Mouse (Mus musculus): ENCODE measurements around the gene Higd1c. TPM values are rescaled to one million over a fixed set of nuclear protein-coding genes. Genes with fewer than 3 reads are reported as not detected.
"Not testable (repeated sequence)": the region's sequence is repeated elsewhere in the genome, so short reads cannot be mapped to it uniquely, and the experiment has no call there.

Gene Higd1c
- polyA plus RNA-seq, 1 experiment from 2014 or later: 0.40 TPM

DNA sequence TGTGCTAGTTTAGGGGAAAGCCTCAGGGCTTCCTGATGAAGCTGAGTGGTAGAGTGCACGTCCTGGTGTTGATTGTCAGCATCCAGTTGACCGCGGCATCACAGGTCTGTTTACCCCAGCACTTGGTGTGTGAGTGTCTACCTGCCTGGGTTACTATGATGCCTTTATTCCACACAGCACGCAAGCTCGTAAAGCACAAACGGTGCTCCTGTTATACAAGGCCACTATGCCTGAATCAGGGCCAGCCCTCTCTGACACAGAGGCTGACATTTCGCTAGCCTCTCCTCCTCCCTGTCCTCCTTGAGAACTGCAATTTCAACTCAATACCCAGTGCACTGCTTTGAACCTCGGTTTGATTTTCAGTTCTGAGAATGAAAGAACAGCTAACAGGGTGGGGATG, 55.0 kb downstream of the Higd1c start:
- Histone ChIP-seq H3K36me3 (no peaks in the 10 kb centered on the region), H3K4me1 (replicated peaks) (peaks cover 27% of the 10 kb centered on the region), H3K9ac (no peak overlapping the region), H3K27me3 (replicated peaks) (no peaks in the 10 kb centered on the region), H3K9me3 (no peaks in the 10 kb centered on the region), H3K27ac (no peak overlapping the region), H3K4me2 (replicated peaks) (peak overlapping the region; percentile 26; the same call in 1 of the 2 replicates), H3K4me3 (replicated peaks) (no peak overlapping the region)
- ATAC-seq: no peak
- 69% methylated on average over 8 of the region's 8 CpGs for WGBS

DNA sequence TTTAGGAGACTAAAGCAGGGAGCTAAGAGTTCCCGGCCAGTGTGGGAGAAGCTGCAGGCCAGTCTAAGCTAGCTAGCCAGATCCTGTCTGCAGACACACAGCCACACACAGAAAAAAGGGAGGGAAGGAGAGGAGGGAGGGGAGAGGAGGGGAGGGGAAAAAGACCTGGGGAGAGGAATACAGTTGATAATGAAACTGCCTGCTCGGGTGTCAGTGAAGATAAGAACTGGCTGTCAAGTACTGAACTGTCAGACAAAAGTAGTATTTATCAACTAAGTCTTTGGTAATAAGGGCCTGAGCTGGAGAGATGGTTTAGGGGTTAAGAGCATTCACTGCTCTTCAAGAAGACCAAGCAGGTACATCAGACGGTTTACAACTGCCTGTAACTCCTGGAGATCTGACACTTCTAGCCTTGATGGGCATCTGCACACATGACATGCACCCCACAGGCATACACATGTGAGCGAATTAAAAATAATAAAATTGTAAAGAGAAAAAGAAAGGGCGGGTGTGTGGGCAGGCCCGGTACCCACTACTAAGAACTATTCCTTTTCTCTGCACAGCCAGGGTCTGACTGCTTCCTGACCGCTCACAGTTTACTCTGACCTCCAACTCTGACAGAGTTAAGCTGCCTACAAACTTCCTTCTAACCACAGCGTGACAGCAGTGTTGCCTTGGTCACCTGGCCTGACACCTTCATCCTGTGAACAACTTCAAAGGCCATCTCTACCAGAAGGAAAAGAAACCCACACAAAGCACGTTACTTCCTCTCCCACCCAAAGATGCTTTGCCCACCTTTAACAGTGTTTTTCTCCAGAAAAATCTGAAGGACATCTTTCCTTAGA, 55.8 kb downstream of the Higd1c start:
- 60% methylated on average over 9 of the region's 9 CpGs for WGBS
- Histone ChIP-seq H3K36me3 (no peaks in the 10 kb centered on the region), H3K27me3 (replicated peaks) (no peaks in the 10 kb centered on the region), H3K27ac (no peak overlapping the region), H3K4me2 (replicated peaks) (peak overlapping the region; percentile 26; the same call in 1 of the 2 replicates), H3K9me3 (no peaks in the 10 kb centered on the region), H3K4me3 (replicated peaks) (no peak overlapping the region), H3K4me1 (replicated peaks) (peaks cover 27% of the 10 kb centered on the region), H3K9ac (no peak overlapping the region)
- ATAC-seq: no peak

- Histone ChIP-seq H3K4me2 (replicated peaks) (peak overlapping the region; percentile 97), H3K9me3 (no peaks in the 10 kb centered on the region), H3K4me1 (replicated peaks) (peaks cover 27% of the 10 kb centered on the region), H3K36me3 (no peaks in the 10 kb centered on the region), H3K27me3 (replicated peaks) (no peaks in the 10 kb centered on the region), H3K27ac (peak overlapping the region; percentile 15; the same call in 1 of the 2 replicates), H3K9ac (0 out of 2 replicates have a peak overlapping the region, but pooled peaks have one; percentile 14), H3K4me3 (replicated peaks) (peak overlapping the region; percentile 84; the same call in 1 of the 2 replicates)
- ATAC-seq: no peak
- WGBS: 31% methylated on average over 8 of the region's 8 CpGs
These were observed 56.9 kb downstream of the Higd1c start for GRCm38 (mm10) chr15:100421059-100421757.

DNA sequence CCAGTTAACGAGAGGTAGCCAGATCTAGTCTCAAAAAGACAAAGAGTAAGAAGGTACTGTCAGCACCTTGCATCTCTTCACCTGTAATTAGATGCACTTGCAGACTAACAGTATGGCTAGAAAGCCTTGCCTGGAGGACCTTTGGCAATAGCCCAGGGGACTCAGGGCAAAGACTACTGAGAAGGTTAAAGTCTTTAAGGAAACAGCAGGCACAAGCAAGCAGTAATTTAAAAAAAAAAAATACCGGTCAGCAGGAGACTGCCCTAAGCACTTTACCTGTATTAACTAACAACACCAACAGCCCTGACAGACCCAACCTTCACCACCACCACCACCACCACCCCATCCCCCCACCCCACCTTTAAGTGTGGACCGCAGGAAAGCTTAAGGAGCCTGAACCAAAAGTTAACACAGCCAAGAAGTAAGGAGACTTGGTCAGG, 57.4 kb downstream of the Higd1c start, which contains the start of gene Gm5475:
Gm5475 (plus strand) TSS at position 390 of the 440 bp plus-strand sequence.
- ATAC-seq; H3K27me3 ChIP-seq (replicated peaks); H3K9me3 ChIP-seq; H3K36me3 ChIP-seq: not testable (repeated sequence)
- peak within 1 kb of the TSS; percentile 97 for H3K4me2 ChIP-seq (replicated peaks)
- peak within 1 kb of the TSS; percentile 85 for H3K9ac ChIP-seq
- H3K4me3 ChIP-seq (replicated peaks): peak within 1 kb of the TSS; percentile 84
- H3K27ac ChIP-seq: peak within 1 kb of the TSS; percentile 37
- WGBS: 31% methylated on average over 3 of the region's 3 CpGs
- peaks cover 27% of the 10 kb centered on the region for H3K4me1 ChIP-seq (replicated peaks)

- H3K27me3 ChIP-seq (replicated peaks): no peaks in the 10 kb centered on the region
- H3K27ac ChIP-seq: peak overlapping the region; percentile 2; the same call in 1 of the 2 replicates
- H3K9me3 ChIP-seq: no peaks in the 10 kb centered on the region
- no peaks in the 10 kb centered on the region for H3K36me3 ChIP-seq
- H3K4me2 ChIP-seq (replicated peaks): peak overlapping the region; percentile 97
- peak overlapping the region; percentile 84 for H3K4me3 ChIP-seq (replicated peaks)
- peak; percentile 52 for ATAC-seq
- under 1% methylated on average over 43 of the region's 44 CpGs for WGBS
- peaks cover 27% of the 10 kb centered on the region for H3K4me1 ChIP-seq (replicated peaks)
- H3K9ac ChIP-seq: peak overlapping the region; percentile 85
These were observed 58.1 kb downstream of the Higd1c start for GRCm38 (mm10) chr15:100422476-100422875.

- WGBS: under 1% methylated on average over 62 of the region's 65 CpGs
- Histone ChIP-seq H3K36me3 (no peaks in the 10 kb centered on the region), H3K4me1 (replicated peaks) (peaks cover 27% of the 10 kb centered on the region), H3K9ac (peak overlapping the region; percentile 85), H3K9me3 (no peaks in the 10 kb centered on the region), H3K27me3 (replicated peaks) (no peaks in the 10 kb centered on the region), H3K4me2 (replicated peaks) (peak overlapping the region; percentile 97), H3K27ac (peak overlapping the region; percentile 37), H3K4me3 (replicated peaks) (peak overlapping the region; percentile 84)
- peak; percentile 97 for ATAC-seq
These were observed 58.8 kb downstream of the Higd1c start for GRCm38 (mm10) chr15:100422899-100423860.

DNA sequence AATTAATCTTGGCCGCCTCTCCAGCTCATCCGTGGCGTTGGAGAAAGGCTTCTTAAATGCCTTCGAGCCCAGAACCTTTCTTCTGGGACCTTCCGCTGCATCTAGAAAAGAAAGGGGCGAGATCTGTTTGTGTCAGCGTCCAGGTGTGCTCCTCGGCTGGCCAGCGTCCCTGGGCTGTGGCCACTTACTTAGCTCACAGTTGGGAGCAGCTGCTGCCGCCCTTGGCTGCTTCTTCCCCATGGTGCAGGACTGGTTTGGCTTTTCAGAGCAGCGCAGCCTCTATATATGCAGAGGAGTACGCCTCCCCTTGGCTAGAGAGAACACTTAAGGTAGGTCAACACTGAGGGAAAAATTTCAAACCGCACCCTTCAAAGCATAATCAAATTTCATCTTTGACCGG, 59.6 kb downstream of the Higd1c start:
- no peaks in the 10 kb centered on the region for H3K9me3 ChIP-seq
- H3K36me3 ChIP-seq: no peaks in the 10 kb centered on the region
- H3K9ac ChIP-seq: peak overlapping the region; percentile 49; the same call in 1 of the 2 replicates
- peak; percentile 40; the same call in 1 of the 2 replicates for ATAC-seq
- H3K4me1 ChIP-seq (replicated peaks): peaks cover 27% of the 10 kb centered on the region
- peak overlapping the region; percentile 97 for H3K4me2 ChIP-seq (replicated peaks)
- 3% methylated on average over 14 of the region's 14 CpGs for WGBS
- H3K27ac ChIP-seq: peak overlapping the region; percentile 37; the same call in 1 of the 2 replicates
- peak overlapping the region; percentile 84 for H3K4me3 ChIP-seq (replicated peaks)
- no peaks in the 10 kb centered on the region for H3K27me3 ChIP-seq (replicated peaks)

- H3K36me3 ChIP-seq: no peaks in the 10 kb centered on the region
- H3K9me3 ChIP-seq: no peaks in the 10 kb centered on the region
- peak within 1 kb of the TSS; percentile 49; the same call in 1 of the 2 replicates for H3K9ac ChIP-seq
- ATAC-seq: peak; percentile 38
- WGBS: 21% methylated on average over 17 of the region's 17 CpGs
- peak within 1 kb of the TSS; percentile 84 for H3K4me3 ChIP-seq (replicated peaks)
- H3K4me2 ChIP-seq (replicated peaks): peak within 1 kb of the TSS; percentile 97
- peak within 1 kb of the TSS; percentile 37; the same call in 1 of the 2 replicates for H3K27ac ChIP-seq
- H3K4me1 ChIP-seq (replicated peaks): peaks cover 21% of the 10 kb centered on the region
- H3K27me3 ChIP-seq (replicated peaks): no peaks in the 10 kb centered on the region
These were observed 60.2 kb downstream of the Higd1c start, which contains the start of gene Slc11a2 for GRCm38 (mm10) chr15:100424396-100425122. Gene Slc11a2 (minus strand): TSS chr15:100425072.

DNA sequence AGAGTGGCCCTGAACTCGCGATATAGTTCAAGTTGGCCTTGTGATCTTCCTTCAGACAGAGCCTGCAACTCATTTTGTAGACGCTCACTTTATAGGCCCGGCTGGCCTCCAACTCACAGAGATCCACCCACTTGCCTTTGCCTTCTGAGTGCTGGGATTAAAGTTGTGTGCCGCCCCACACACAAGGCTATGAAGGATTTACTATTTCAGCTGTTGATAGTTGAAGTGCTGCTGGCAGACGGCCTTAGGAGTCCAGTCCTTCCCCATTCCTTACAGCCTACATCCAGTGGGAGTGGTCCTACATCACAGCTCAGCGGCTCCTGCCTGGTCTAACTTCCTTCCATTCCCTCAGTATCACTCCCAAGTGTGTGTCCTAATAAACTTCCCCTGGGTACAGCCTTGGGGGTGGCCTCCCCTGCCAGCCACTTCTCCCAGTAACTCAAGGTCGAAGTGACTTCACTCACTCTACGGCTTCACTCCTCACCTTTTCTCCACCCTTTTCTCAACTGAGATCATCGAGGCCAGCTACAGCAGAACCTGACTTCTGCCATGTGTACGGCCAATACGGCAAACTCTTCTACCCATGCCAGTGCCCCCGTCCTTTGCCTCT, 64.1 kb downstream of the Higd1c start:
- H3K9ac ChIP-seq: no peak overlapping the region
- no peaks in the 10 kb centered on the region for H3K36me3 ChIP-seq
- 64% methylated on average over 13 of the region's 13 CpGs for WGBS
- H3K27me3 ChIP-seq (replicated peaks): no peaks in the 10 kb centered on the region
- H3K9me3 ChIP-seq: no peaks in the 10 kb centered on the region
- no peak for ATAC-seq
- H3K4me1 ChIP-seq (replicated peaks): peaks cover 7% of the 10 kb centered on the region; the same call in 1 of the 2 replicates
- H3K4me3 ChIP-seq (replicated peaks): no peak overlapping the region
- H3K27ac ChIP-seq: no peak overlapping the region
- no peak overlapping the region for H3K4me2 ChIP-seq (replicated peaks)

GRCm38 (mm10) chr15:100429959-100430565, 65.7 kb downstream of the Higd1c start:
- Histone ChIP-seq H3K9ac (no peak overlapping the region), H3K4me2 (replicated peaks) (no peak overlapping the region), H3K27me3 (replicated peaks) (no peaks in the 10 kb centered on the region), H3K36me3 (no peaks in the 10 kb centered on the region), H3K4me3 (replicated peaks) (no peak overlapping the region), H3K4me1 (replicated peaks) (no peaks in the 10 kb centered on the region), H3K9me3 (no peaks in the 10 kb centered on the region), H3K27ac (no peak overlapping the region)
- ATAC-seq: no peak
- 66% methylated on average over 11 of the region's 11 CpGs for WGBS
